Mouse (Mus musculus) thymus, postnatal 0 days (tissue): ENCODE measurements around the gene Hacl1. TPM values are rescaled to one million over a fixed set of nuclear protein-coding genes. Genes with fewer than 3 reads are reported as not detected.
"Not testable (repeated sequence)": the region's sequence is repeated elsewhere in the genome, so short reads cannot be mapped to it uniquely, and the experiment has no call there.

Source experiments
- DNase-seq: peaks from one replicate; pipeline ENCODE4 v3.0.0-alpha.2; 2015; ENCODE audit warnings: low spot score
- polyA plus RNA-seq: library from polyadenylated mRNA; unstranded; fragments of >200 nt; fragmentation: Nextera tagmentation; extraction: Ambion mirVana; gene quantifications from 2 replicates; pipeline ENCODE4 v1.2.1, GENCODE M21; 2015

The Hacl1 gene
- polyA plus RNA-seq, 1 experiment from 2014 or later: 31.3 TPM

GRCm38 (mm10) chr14:31641506-31642155 is 545 bp upstream of the Hacl1 start:
- no peak for DNase-seq

- DNase-seq: no peak
Observed at GRCm38 (mm10) chr14:31640346-31640889, 668 bp downstream of the Hacl1 start, which contains the start of gene Gm49387. Gene Gm49387, minus strand, starts transcription at chr14:31640878.

- no peak for DNase-seq
Observed at GRCm38 (mm10) chr14:31630677-31631076, 10.4 kb downstream of the Hacl1 start.

GRCm38 (mm10) chr14:31622748-31623147 is 18.3 kb downstream of the Hacl1 start:
- no peak for DNase-seq

- DNase-seq: no peak
Observed at GRCm38 (mm10) chr14:31620591-31621223, 20.4 kb downstream of the Hacl1 start.

- DNase-seq: no peak
Observed at GRCm38 (mm10) chr14:31617997-31618396, 23.1 kb downstream of the Hacl1 start.

- DNase-seq: no peak
Observed at GRCm38 (mm10) chr14:31617204-31617603, 23.9 kb downstream of the Hacl1 start.

GRCm38 (mm10) chr14:31613671-31614070 is 27.4 kb downstream of the Hacl1 start:
- DNase-seq: no peak

GRCm38 (mm10) chr14:31611986-31612385 is 29.1 kb downstream of the Hacl1 start:
- DNase-seq: peak; percentile 15

- DNase-seq: peak; percentile 23
Observed at GRCm38 (mm10) chr14:31605514-31605913, 35.6 kb downstream of the Hacl1 start.

- peak; percentile 43 for DNase-seq
Observed at GRCm38 (mm10) chr14:31604916-31605315, 36.2 kb downstream of the Hacl1 start.

- DNase-seq: not testable (repeated sequence)
Observed at GRCm38 (mm10) chr14:31602616-31602979, 38.5 kb downstream of the Hacl1 start.

GRCm38 (mm10) chr14:31601908-31602615 is 39.0 kb downstream of the Hacl1 start:
- DNase-seq: peak; percentile 14

- DNase-seq: no peak
Observed at GRCm38 (mm10) chr14:31597446-31597845, 43.6 kb downstream of the Hacl1 start.

- DNase-seq: no peak
Observed at GRCm38 (mm10) chr14:31596408-31596807, 44.7 kb downstream of the Hacl1 start.

GRCm38 (mm10) chr14:31594693-31595092 is 46.4 kb downstream of the Hacl1 start:
- DNase-seq: no peak

- no peak for DNase-seq
Observed at GRCm38 (mm10) chr14:31593036-31593435, 48.0 kb downstream of the Hacl1 start.

- DNase-seq: no peak
Observed at GRCm38 (mm10) chr14:31591243-31591642, 49.8 kb downstream of the Hacl1 start, which contains the start of gene Colq. Gene Colq, minus strand, starts transcription at chr14:31591343.

- no peak for DNase-seq
Observed at GRCm38 (mm10) chr14:31586451-31586850, 54.6 kb downstream of the Hacl1 start.

GRCm38 (mm10) chr14:31583082-31583481 is 58.0 kb downstream of the Hacl1 start:
- DNase-seq: no peak

- DNase-seq: peak; percentile 34
Observed at GRCm38 (mm10) chr14:31577966-31578735, 62.9 kb downstream of the Hacl1 start.
